Mouse (Mus musculus) stomach, postnatal 0 days (tissue): ENCODE results near the gene Tas1r1.
A peak's percentile ranks its signal among the peaks of the same experiment; 100 is the strongest.

ENCODE experiments used
- CTCF ChIP-seq: IDR thresholded peaks from 2 replicates; pipeline ENCODE4 v1.5.1; 2016; ENCODE audit warnings: antibody characterized with exemption, low read depth, mild to moderate bottlenecking, moderate library complexity
- EP300 ChIP-seq: optimal IDR thresholded peaks from 2 replicates; pipeline ENCODE3; 2016; ENCODE audit warnings: antibody characterized with exemption

GRCm38 (mm10) chr4:152074548-152074947 is 36.2 kb upstream of the Tas1r1 start:
- peak; percentile 25; the same call in 1 of the 2 replicates for TF ChIP-seq CTCF
- TF ChIP-seq EP300, result no peak
